Mouse (Mus musculus) mature B cell (primary cell): ENCODE measurements around the gene Ttc32.
"Not testable (repeated sequence)": the region's sequence is repeated elsewhere in the genome, so short reads cannot be mapped to it uniquely, and the experiment has no call there.

ENCODE experiments used
- in situ Hi-C: fragments of 300-500 bp; cut with MboI; formaldehyde crosslinking; loops from 2 replicates; pipeline ENCODE4 v1.14.3; 2019

Ttc32 gene

GRCm38 (mm10) chr12:9029888-9030723 lies at the start of gene Ttc32:
Ttc32 (plus strand) TSS chr12:9029997.
- in situ Hi-C loops = no loop called here

GRCm38 (mm10) chr12:8993231-8993630 lies 36.6 kb upstream of the Ttc32 start:
- in situ Hi-C loops = no loop called here

GRCm38 (mm10) chr12:8998318-8998717 lies 31.5 kb upstream of the Ttc32 start:
- in situ Hi-C loops = no loop called here

- in situ Hi-C loops = loop anchor here (10.0 kb wide), 1 partner anchor 227 kb away; the partner anchor contains the start of gene Sdc1
Observed at GRCm38 (mm10) chr12:9002038-9002648, 27.7 kb upstream of the Ttc32 start.

GRCm38 (mm10) chr12:9007146-9007545 lies 22.7 kb upstream of the Ttc32 start:
- in situ Hi-C loops = loop anchor here (5.0 to 10.0 kb wide), 2 partner anchors 115 to 232 kb away; partner anchors contain the start of gene Sdc1

GRCm38 (mm10) chr12:9007811-9008210 lies 22.0 kb upstream of the Ttc32 start:
- in situ Hi-C loops = loop anchor here (5.0 to 10.0 kb wide), 2 partner anchors 116 to 233 kb away; partner anchors contain the start of gene Sdc1

- in situ Hi-C loops = no loop called here
Observed at GRCm38 (mm10) chr12:9010311-9010710, 19.5 kb upstream of the Ttc32 start.

- in situ Hi-C loops = no loop called here
Observed at GRCm38 (mm10) chr12:9016376-9016775, 13.4 kb upstream of the Ttc32 start.

GRCm38 (mm10) chr12:9020431-9020830 lies 9.4 kb upstream of the Ttc32 start:
- in situ Hi-C loops = no loop called here

GRCm38 (mm10) chr12:9020986-9021385 lies 8.8 kb upstream of the Ttc32 start:
- in situ Hi-C loops = no loop called here

- in situ Hi-C loops = no loop called here
Observed at GRCm38 (mm10) chr12:9023031-9023430, 6.8 kb upstream of the Ttc32 start.

- in situ Hi-C loops = no loop called here
Observed at GRCm38 (mm10) chr12:9024071-9024470, 5.7 kb upstream of the Ttc32 start.

- in situ Hi-C loops = no loop called here
Observed at GRCm38 (mm10) chr12:9024736-9025135, 5.1 kb upstream of the Ttc32 start.

- in situ Hi-C loops = no loop called here
Observed at GRCm38 (mm10) chr12:9026843-9027242, 3.0 kb upstream of the Ttc32 start.

- in situ Hi-C loops = not testable (repeated sequence)
Observed at GRCm38 (mm10) chr12:9028816-9029215, 981 bp upstream of the Ttc32 start.

- in situ Hi-C loops = no loop called here
Observed at GRCm38 (mm10) chr12:9029506-9029887, 300 bp upstream of the Ttc32 start.

- in situ Hi-C loops = no loop called here
Observed at GRCm38 (mm10) chr12:9031166-9031565, 1.4 kb downstream of the Ttc32 start.

GRCm38 (mm10) chr12:9033140-9033539 lies 3.3 kb downstream of the Ttc32 start:
- in situ Hi-C loops = no loop called here

- in situ Hi-C loops = no loop called here
Observed at GRCm38 (mm10) chr12:9036409-9036808, 6.6 kb downstream of the Ttc32 start.

GRCm38 (mm10) chr12:9040177-9040576 lies 10.4 kb downstream of the Ttc32 start:
- in situ Hi-C loops = no loop called here

GRCm38 (mm10) chr12:9040686-9041085 lies 10.9 kb downstream of the Ttc32 start:
- in situ Hi-C loops = no loop called here

GRCm38 (mm10) chr12:9042316-9042715 lies 12.5 kb downstream of the Ttc32 start:
- in situ Hi-C loops = no loop called here

- in situ Hi-C loops = no loop called here
Observed at GRCm38 (mm10) chr12:9042759-9043158, 13.0 kb downstream of the Ttc32 start.
